Mouse (Mus musculus): Measurements from ENCODE around the gene Atl2. TPM values are rescaled to one million over a fixed set of nuclear protein-coding genes. Genes with fewer than 3 reads are reported as not detected.

The Atl2 gene
- total and polyA plus RNA-seq, 3 experiments: 18.0 to 43.3 (median 37.1) TPM

DNA sequence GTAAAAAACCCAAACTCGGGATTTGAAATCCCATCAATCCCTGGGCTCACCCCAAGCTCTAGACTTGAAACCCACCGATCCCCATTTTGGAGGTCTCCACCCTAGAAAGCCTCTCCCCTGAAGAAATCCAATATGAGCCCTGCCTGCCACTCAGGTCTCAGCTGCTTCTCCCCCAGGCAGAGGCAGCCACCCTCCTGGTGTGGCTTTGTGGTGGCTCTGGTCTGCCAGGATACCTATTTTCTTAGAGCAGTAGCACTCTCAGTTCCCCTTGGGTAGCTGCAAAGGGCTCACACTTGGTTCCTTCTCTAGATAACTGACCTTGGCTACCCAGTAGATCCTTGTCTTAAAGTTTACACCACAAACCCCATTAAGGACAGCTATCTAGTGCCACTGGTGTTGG, 31.2 kb upstream of the Atl2 start:
- dilution Hi-C loops (cut with MboI; ENCODE audit: extremely low pct_ligation_motif_present, extremely low pct_unique_long_range_greater_than_20kb, low sequenced_read_pairs) (no loop called here), in situ Hi-C loops (cut with MboI; ENCODE audit: low pct_ligation_motif_present, low pct_unique_long_range_greater_than_20kb, low sequenced_read_pairs) (no loop called here)
- H3K27ac ChIP-seq (ENCODE audit: insufficient read depth, low read depth): 0 out of 2 replicates have a peak overlapping the region, but pooled peaks have one; percentile 2
- no peaks in the 10 kb centered on the region for H3K36me3 ChIP-seq (replicated peaks in 1 of 2; ENCODE audit: control insufficient read depth in 1 of 2, insufficient read depth in 1 of 2, low read length in 1 of 2)
- no peaks in the 10 kb centered on the region for H3K27me3 ChIP-seq (replicated peaks)
- H3K4me2 ChIP-seq (ENCODE audit: insufficient read depth, low read depth, poor library complexity, severe bottlenecking): peak overlapping the region; percentile 29; the same call in 1 of the 2 replicates
- H3K79me2 ChIP-seq (replicated peaks; ENCODE audit: control insufficient read depth, extremely low read depth, insufficient read depth, poor library complexity, severe bottlenecking): no peaks in the 10 kb centered on the region
- H3K4me3 ChIP-seq (replicated peaks in 1 of 3; ENCODE audit: low read depth in 2 of 3, low read length in 2 of 3, poor library complexity in 1 of 3): no peak overlapping the region
- peaks cover 16 to 25% of the 10 kb centered on the region in 2 experiments for H3K4me1 ChIP-seq (ENCODE audit: control insufficient read depth in 1 of 2, insufficient read depth in 2 of 2)
- peak; percentile 50 for TF ChIP-seq TCF12 (IDR thresholded peaks at IDR 0.05; ENCODE audit: low read depth, low read length)
- no peak for TF ChIP-seq MXI1 (IDR thresholded peaks at IDR 0.05; ENCODE audit: low read depth, low read length)
- peak; percentile 82 for TF ChIP-seq EP300 (IDR thresholded peaks at IDR 0.05; ENCODE audit: low read length)
- TF ChIP-seq IRF4 (IDR thresholded peaks at IDR 0.05; ENCODE audit: low read depth, low read length): peak; percentile 90
- DNase-seq (ENCODE audit: extremely low read depth): peak; percentile 56
- no peak overlapping the region; the same call in 1 of the 2 replicates for H3K9ac ChIP-seq (ENCODE audit: insufficient read depth, low read depth)
- peaks cover 9% of the 10 kb centered on the region for H3K9me3 ChIP-seq (replicated peaks; ENCODE audit: low read length)

DNA sequence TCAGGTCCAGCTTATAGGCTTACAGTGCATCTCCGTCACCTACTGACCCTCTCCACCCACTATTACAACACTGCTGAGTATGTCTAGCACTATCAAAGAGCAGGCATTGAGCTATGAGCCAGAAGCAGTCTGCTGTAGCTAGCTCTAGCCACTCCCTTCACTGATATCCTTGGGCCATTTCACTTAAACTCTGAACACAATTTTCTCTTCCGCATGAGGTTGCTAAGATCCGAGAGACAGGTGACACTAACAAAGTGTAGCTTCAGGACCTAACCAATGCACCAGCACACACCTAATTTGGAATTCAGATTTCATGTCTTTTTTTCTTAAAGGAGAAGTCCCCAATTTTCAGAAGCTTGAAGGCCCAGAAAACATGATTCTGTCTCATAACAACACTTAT, 30.6 kb upstream of the Atl2 start:
- Histone ChIP-seq H3K4me3 (replicated peaks in 1 of 3; ENCODE audit: low read depth in 2 of 3, low read length in 2 of 3, poor library complexity in 1 of 3) (no peak overlapping the region), H3K4me2 (ENCODE audit: insufficient read depth, low read depth, poor library complexity, severe bottlenecking) (peak overlapping the region; percentile 29; the same call in 1 of the 2 replicates), H3K27ac (ENCODE audit: insufficient read depth, low read depth) (no peak overlapping the region; the same call in 1 of the 2 replicates), H3K9ac (ENCODE audit: insufficient read depth, low read depth) (no peak overlapping the region), H3K79me2 (replicated peaks; ENCODE audit: control insufficient read depth, extremely low read depth, insufficient read depth, poor library complexity, severe bottlenecking) (no peaks in the 10 kb centered on the region), H3K9me3 (replicated peaks; ENCODE audit: low read length) (peaks cover 9% of the 10 kb centered on the region), H3K36me3 (replicated peaks in 1 of 2; ENCODE audit: control insufficient read depth in 1 of 2, insufficient read depth in 1 of 2, low read length in 1 of 2) (no peaks in the 10 kb centered on the region), H3K27me3 (replicated peaks) (no peaks in the 10 kb centered on the region), H3K4me1 (ENCODE audit: control insufficient read depth in 1 of 2, insufficient read depth in 2 of 2) (peaks cover 16 to 25% of the 10 kb centered on the region in 2 experiments)
- dilution Hi-C loops (cut with MboI; ENCODE audit: extremely low pct_ligation_motif_present, extremely low pct_unique_long_range_greater_than_20kb, low sequenced_read_pairs): no loop called here
- peak; percentile 35 for DNase-seq (ENCODE audit: extremely low read depth)
- in situ Hi-C loops (cut with MboI; ENCODE audit: low pct_ligation_motif_present, low pct_unique_long_range_greater_than_20kb, low sequenced_read_pairs): no loop called here
- TF ChIP-seq KAT2A (IDR thresholded peaks at IDR 0.05; ENCODE audit: insufficient replicate concordance, low read length) (no peak), E2F4 (IDR thresholded peaks at IDR 0.05; ENCODE audit: insufficient replicate concordance, low read depth, low read length) (no peak), CHD1 (IDR thresholded peaks at IDR 0.05; ENCODE audit: low read depth, low read length) (no peak), SIN3A (IDR thresholded peaks at IDR 0.05; ENCODE audit: low read length) (peak; percentile 90), NRF1 (IDR thresholded peaks at IDR 0.05; ENCODE audit: low read depth, low read length) (no peak), MAX (IDR thresholded peaks at IDR 0.05; ENCODE audit: low read length) (no peak), MEF2A (IDR thresholded peaks at IDR 0.05; ENCODE audit: borderline replicate concordance, low read depth, low read length) (no peak), RAD21 (IDR thresholded peaks at IDR 0.05; ENCODE audit: low read depth, low read length) (no peak; the same call in none of the 2 replicates), POLR2AphosphoS2 (IDR thresholded peaks at IDR 0.05; ENCODE audit: low read depth, low read length) (no peak), POLR2A (IDR thresholded peaks at IDR 0.05; ENCODE audit: low read depth, low read length) (peak; percentile 5; the same call in 1 of the 2 replicates), MAZ (IDR thresholded peaks at IDR 0.05; ENCODE audit: low read depth, low read length) (no peak), HCFC1 (IDR thresholded peaks at IDR 0.05; ENCODE audit: low read depth, low read length) (peak; percentile 38; the same call in 1 of the 2 replicates), BHLHE40 (IDR thresholded peaks at IDR 0.05; ENCODE audit: low read depth, low read length) (0 out of 2 replicates have a peak, but pooled peaks have one; percentile 22), ZC3H11A (IDR thresholded peaks at IDR 0.05; ENCODE audit: low read depth, low read length) (no peak), EP300 (IDR thresholded peaks at IDR 0.05; ENCODE audit: low read length) (no peak), TBP (conservative IDR thresholded peaks at IDR 0.05; ENCODE audit: low read depth, low read length) (0 out of 2 replicates have a peak, but pooled peaks have one; percentile 17), CTCF (conservative IDR thresholded peaks at IDR 0.05 in 1 of 2, IDR thresholded peaks at IDR 0.05 in 1 of 2; ENCODE audit: low read depth in 2 of 2, low read length in 2 of 2) (no peak), PAX5 (IDR thresholded peaks at IDR 0.05; ENCODE audit: low read length) (no peak), MYC (IDR thresholded peaks at IDR 0.05; ENCODE audit: low read depth, low read length) (0 out of 2 replicates have a peak, but pooled peaks have one; percentile 53), CHD2 (IDR thresholded peaks at IDR 0.05; ENCODE audit: low read length) (no peak), ELF1 (IDR thresholded peaks at IDR 0.05; ENCODE audit: low read depth, low read length) (peak; percentile 55; the same call in 1 of the 2 replicates), NELFE (IDR thresholded peaks at IDR 0.05; ENCODE audit: low read depth, low read length) (no peak), USF1 (IDR thresholded peaks at IDR 0.05; ENCODE audit: low read depth, low read length) (no peak), GABPA (IDR thresholded peaks at IDR 0.05; ENCODE audit: insufficient replicate concordance, low read depth, low read length) (no peak), ZNF384 (IDR thresholded peaks at IDR 0.05; ENCODE audit: low read depth, low read length) (peak; percentile 98), RCOR1 (conservative IDR thresholded peaks at IDR 0.05; ENCODE audit: low read depth, low read length) (no peak), TCF12 (IDR thresholded peaks at IDR 0.05; ENCODE audit: low read depth, low read length) (no peak), JUND (conservative IDR thresholded peaks at IDR 0.05; ENCODE audit: low read depth, low read length) (no peak), IRF4 (IDR thresholded peaks at IDR 0.05; ENCODE audit: low read depth, low read length) (no peak), UBTF (IDR thresholded peaks at IDR 0.05; ENCODE audit: low read depth, low read length) (no peak), USF2 (conservative IDR thresholded peaks at IDR 0.05; ENCODE audit: low read depth, low read length) (no peak), MAFK (IDR thresholded peaks at IDR 0.05; ENCODE audit: insufficient replicate concordance, low read length) (no peak)

Measured in CH12.LX (cell line).